Mouse (Mus musculus) lung, embryonic 16.5 days (tissue): ENCODE data around the gene Arhgap18. TPM values are rescaled to one million over a fixed set of nuclear protein-coding genes. Genes with fewer than 3 reads are reported as not detected.

ENCODE experiments used
- ATAC-seq: fragments of 200-750 bp; cut with Nextera tagmentation; 2 replicates; pipeline ENCODE4 v1.8.0; 2017; ENCODE audit warnings: low read depth, mild to moderate bottlenecking, moderate library complexity
- H3K27ac ChIP-seq: fragments of 300-500 bp; sonication (generic); 2 replicates; pipeline ENCODE4 v1.5.1; 2014; ENCODE audit warnings: mild to moderate bottlenecking, control low read depth, low read length
- H3K27me3 ChIP-seq: fragments of 300-500 bp; sonication (generic); 2 replicates; pipeline ENCODE4 v1.6.1; 2014; ENCODE audit warnings: low read depth, low read length, mixed read lengths; ENCODE audit not compliant: control insufficient read depth, insufficient read depth
- H3K36me3 ChIP-seq: fragments of 300-500 bp; sonication (generic); 2 replicates; pipeline ENCODE4 v1.6.1; 2014; ENCODE audit warnings: low read length; ENCODE audit not compliant: control insufficient read depth, insufficient read depth
- H3K4me1 ChIP-seq: fragments of 300-500 bp; sonication (generic); replicated peaks from 2 replicates; pipeline ENCODE4 v1.6.1; 2014; ENCODE audit warnings: low read length, mixed read lengths; ENCODE audit not compliant: control insufficient read depth, insufficient read depth
- H3K4me2 ChIP-seq: fragments of 300-500 bp; sonication (generic); 2 replicates; pipeline ENCODE4 v1.6.1; 2014; ENCODE audit warnings: low read depth, low read length, control low read depth
- H3K4me3 ChIP-seq: fragments of 300-500 bp; sonication (generic); 2 replicates; pipeline ENCODE4 v1.5.1; 2014; ENCODE audit warnings: mild to moderate bottlenecking, low read length, control low read depth
- H3K9ac ChIP-seq: fragments of 300-500 bp; sonication (generic); 2 replicates; pipeline ENCODE4 v1.6.1; 2014; ENCODE audit warnings: low read length, control low read depth
- H3K9me3 ChIP-seq: fragments of 300-500 bp; sonication (generic); 2 replicates; pipeline ENCODE4 v1.6.1; 2016; ENCODE audit warnings: low read length; ENCODE audit not compliant: control insufficient read depth
- WGBS: fragments of 180-500 bp; shearing (Covaris S2); extraction: QIAGEN DNeasy Blood & Tissue Kit; methylation state at CpG from one replicate; pipeline ENCODE4 v1.1.7; 2014; 5-methylcytosine and 5-hydroxymethylcytosine counted together
- polyA plus RNA-seq: library from polyadenylated mRNA; unstranded; fragments of >200 nt; fragmentation: Nextera tagmentation; extraction: Ambion mirVana; gene quantifications from 2 replicates; pipeline ENCODE4 v1.2.1, GENCODE M21; 2015

Arhgap18 gene
- polyA plus RNA-seq, 1 experiment from 2014 or later = 58.7 TPM

- Histone ChIP-seq H3K36me3 (no peaks in the 10 kb centered on the region; the same call in 1 of the 2 replicates), H3K9ac (no peak overlapping the region), H3K4me3 (no peak overlapping the region), H3K4me2 (no peak overlapping the region), H3K27me3 (no peaks in the 10 kb centered on the region), H3K4me1 (no peaks in the 10 kb centered on the region), H3K9me3 (no peaks in the 10 kb centered on the region), H3K27ac (no peak overlapping the region)
- ATAC-seq = no peak
- 59% methylated on average over 1 of the region's 1 CpGs for WGBS
Observed at GRCm38 (mm10) chr10:26863982-26864381, 110.8 kb downstream of the Arhgap18 start.

GRCm38 (mm10) chr10:26870802-26871201 lies 117.6 kb downstream of the Arhgap18 start:
- Histone ChIP-seq H3K9me3 (no peaks in the 10 kb centered on the region), H3K4me2 (no peak overlapping the region), H3K27me3 (no peaks in the 10 kb centered on the region), H3K36me3 (no peaks in the 10 kb centered on the region), H3K9ac (no peak overlapping the region), H3K4me1 (no peaks in the 10 kb centered on the region), H3K4me3 (no peak overlapping the region), H3K27ac (no peak overlapping the region)
- no peak for ATAC-seq
- 46% methylated on average over 2 of the region's 2 CpGs for WGBS

DNA sequence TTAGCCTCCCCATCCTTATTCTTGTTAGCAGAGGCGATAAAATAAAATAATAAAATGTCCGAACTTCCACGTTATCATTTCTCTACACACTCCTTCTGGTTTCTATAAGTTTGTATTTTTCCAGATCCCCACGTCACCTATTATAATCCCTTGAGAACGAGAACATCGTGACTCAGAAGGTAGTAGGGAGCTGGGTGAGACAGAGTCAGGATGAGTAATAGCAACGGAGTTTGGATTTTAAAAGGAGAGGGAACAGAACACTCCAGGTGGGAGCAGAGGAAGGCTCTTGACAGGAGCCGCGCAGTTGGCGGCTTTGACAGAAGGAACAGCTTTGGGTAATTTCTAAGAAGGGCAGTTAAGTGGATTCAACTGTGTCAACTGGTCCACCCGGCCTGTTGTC lies 124.1 kb downstream of the Arhgap18 start:
- Histone ChIP-seq H3K27ac (no peak overlapping the region), H3K36me3 (no peaks in the 10 kb centered on the region), H3K4me1 (no peaks in the 10 kb centered on the region), H3K9ac (no peak overlapping the region), H3K4me2 (no peak overlapping the region), H3K27me3 (no peaks in the 10 kb centered on the region), H3K9me3 (no peaks in the 10 kb centered on the region), H3K4me3 (no peak overlapping the region)
- WGBS = 77% methylated on average over 11 of the region's 11 CpGs
- no peak for ATAC-seq

DNA sequence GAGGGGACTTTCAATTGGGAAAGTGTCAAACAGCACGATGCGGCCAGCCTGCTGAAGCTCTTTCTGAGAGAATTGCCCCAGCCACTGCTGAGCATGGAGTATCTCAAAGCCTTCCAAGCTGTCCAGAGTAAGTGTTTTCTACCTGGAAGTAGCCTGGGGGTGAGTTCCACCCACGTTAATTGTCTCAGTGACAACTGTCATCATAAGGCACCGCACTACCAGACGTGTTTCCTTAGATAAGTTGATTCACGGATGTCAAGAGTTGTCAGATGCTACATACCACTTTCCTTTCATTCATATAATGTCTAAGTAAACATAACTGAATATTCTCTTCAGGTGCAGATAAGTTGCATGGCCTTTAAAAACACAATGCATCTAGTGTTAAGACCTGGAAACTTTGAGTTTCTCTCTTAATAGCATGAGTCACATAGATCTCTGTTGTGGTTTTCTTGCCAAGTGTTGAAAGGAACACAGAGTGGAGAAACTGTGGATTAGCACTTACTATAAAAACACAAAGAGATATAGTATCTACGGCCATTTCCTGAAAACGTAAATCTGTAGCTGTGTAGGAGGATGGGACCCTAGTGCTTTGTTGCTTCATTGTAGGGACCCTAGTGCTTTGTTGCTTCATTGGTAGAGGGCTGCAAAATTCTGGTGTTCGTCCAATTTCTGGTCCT lies 125.8 kb downstream of the Arhgap18 start:
- Histone ChIP-seq H3K4me1 (no peaks in the 10 kb centered on the region), H3K27me3 (no peaks in the 10 kb centered on the region), H3K9ac (no peak overlapping the region), H3K36me3 (no peaks in the 10 kb centered on the region), H3K27ac (no peak overlapping the region), H3K4me2 (no peak overlapping the region), H3K4me3 (no peak overlapping the region), H3K9me3 (no peaks in the 10 kb centered on the region)
- ATAC-seq = no peak
- WGBS = 62% methylated on average over 9 of the region's 9 CpGs

DNA sequence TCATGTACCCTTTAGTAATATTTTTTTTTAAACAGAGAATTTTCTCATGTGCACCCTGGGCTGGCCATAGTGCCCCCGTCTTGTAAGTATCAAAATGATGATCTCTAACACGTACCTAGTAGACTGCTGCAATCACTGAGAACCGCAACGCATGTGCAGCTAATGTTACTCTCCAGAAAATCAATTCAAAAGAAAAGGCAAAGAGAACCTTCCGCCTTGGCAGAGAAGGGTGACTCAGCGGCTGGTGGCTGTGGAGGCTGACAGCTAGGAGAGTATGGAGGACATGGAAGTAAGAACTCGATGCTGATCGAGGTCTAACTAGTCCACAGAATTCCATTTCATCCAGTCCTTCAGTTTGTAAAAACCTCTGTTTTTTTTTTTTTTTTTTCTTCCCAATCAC lies 131.7 kb downstream of the Arhgap18 start:
- no peak overlapping the region for H3K9ac ChIP-seq
- H3K36me3 ChIP-seq = no peaks in the 10 kb centered on the region; the same call in 1 of the 2 replicates
- H3K4me3 ChIP-seq = no peak overlapping the region
- H3K27ac ChIP-seq = no peak overlapping the region
- no peak for ATAC-seq
- H3K9me3 ChIP-seq = no peaks in the 10 kb centered on the region
- WGBS = 85% methylated on average over 8 of the region's 8 CpGs
- no peaks in the 10 kb centered on the region for H3K27me3 ChIP-seq
- H3K4me1 ChIP-seq = no peaks in the 10 kb centered on the region
- no peak overlapping the region for H3K4me2 ChIP-seq

- Histone ChIP-seq H3K4me1 (no peaks in the 10 kb centered on the region), H3K27me3 (no peaks in the 10 kb centered on the region), H3K9me3 (no peaks in the 10 kb centered on the region), H3K36me3 (no peaks in the 10 kb centered on the region; the same call in 1 of the 2 replicates), H3K27ac (no peak overlapping the region), H3K9ac (no peak overlapping the region), H3K4me2 (no peak overlapping the region), H3K4me3 (no peak overlapping the region)
- no peak for ATAC-seq
- 47% methylated on average over 6 of the region's 6 CpGs for WGBS
Observed at GRCm38 (mm10) chr10:26889226-26889625, 136.0 kb downstream of the Arhgap18 start.

DNA sequence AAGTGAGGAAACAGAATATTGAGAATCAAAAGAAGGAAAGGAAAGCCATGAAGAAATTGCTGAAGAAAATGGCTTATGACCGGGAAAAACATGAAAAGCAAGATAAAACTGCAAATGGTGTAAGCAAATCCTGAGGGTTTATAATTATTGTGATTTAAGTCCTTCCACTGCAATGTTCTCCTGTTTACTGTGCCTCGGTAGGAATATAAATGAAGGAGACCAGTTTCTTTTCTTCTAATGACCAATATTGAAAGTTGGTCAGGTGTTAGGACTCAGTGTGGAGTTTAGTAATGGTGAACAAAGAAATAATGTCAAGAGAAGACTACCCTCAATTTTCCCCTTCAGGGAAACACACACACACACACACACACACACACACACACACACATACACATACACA lies 136.5 kb downstream of the Arhgap18 start:
- Histone ChIP-seq H3K4me2 (no peak overlapping the region), H3K4me3 (no peak overlapping the region), H3K36me3 (no peaks in the 10 kb centered on the region; the same call in 1 of the 2 replicates), H3K27me3 (no peaks in the 10 kb centered on the region), H3K9ac (no peak overlapping the region), H3K4me1 (no peaks in the 10 kb centered on the region), H3K27ac (no peak overlapping the region), H3K9me3 (no peaks in the 10 kb centered on the region)
- WGBS = 68% methylated on average over 2 of the region's 2 CpGs
- ATAC-seq = no peak

- 0 out of 2 replicates have a peak, but pooled peaks have one; percentile 38 for ATAC-seq
- H3K4me1 ChIP-seq = no peaks in the 10 kb centered on the region
- WGBS = 3% methylated on average over 4 of the region's 4 CpGs
- no peak overlapping the region for H3K4me2 ChIP-seq
- H3K27me3 ChIP-seq = no peaks in the 10 kb centered on the region
- no peak overlapping the region for H3K4me3 ChIP-seq
- no peaks in the 10 kb centered on the region; the same call in 1 of the 2 replicates for H3K36me3 ChIP-seq
- H3K27ac ChIP-seq = no peak overlapping the region
- H3K9me3 ChIP-seq = no peaks in the 10 kb centered on the region
- H3K9ac ChIP-seq = no peak overlapping the region
Observed at GRCm38 (mm10) chr10:26890269-26890955, 137.2 kb downstream of the Arhgap18 start.

DNA sequence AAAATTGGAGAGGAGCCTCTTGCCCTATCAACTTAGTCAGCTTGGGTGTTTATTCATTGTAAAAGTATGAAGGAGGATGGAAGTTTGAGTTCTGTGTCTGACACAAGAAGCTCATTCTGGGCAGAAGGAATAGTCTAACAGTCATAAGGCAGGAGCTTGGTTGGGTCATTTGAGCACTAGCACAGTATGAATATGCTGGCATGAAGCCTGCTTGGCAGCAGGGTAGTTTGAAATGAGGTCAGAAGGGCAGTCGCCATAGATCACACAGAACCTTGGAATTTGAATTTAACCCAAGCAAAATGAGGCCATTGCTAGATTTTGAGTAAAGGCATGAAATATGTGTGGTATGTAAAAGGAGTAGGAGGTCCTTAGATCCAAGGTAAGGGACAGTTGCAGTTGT lies 139.9 kb downstream of the Arhgap18 start:
- 64% methylated on average over 1 of the region's 1 CpGs for WGBS
- Histone ChIP-seq H3K4me2 (no peak overlapping the region), H3K9ac (no peak overlapping the region), H3K36me3 (no peaks in the 10 kb centered on the region), H3K27me3 (no peaks in the 10 kb centered on the region), H3K4me1 (no peaks in the 10 kb centered on the region), H3K9me3 (no peaks in the 10 kb centered on the region), H3K27ac (no peak overlapping the region), H3K4me3 (no peak overlapping the region)
- ATAC-seq = no peak
